Mouse (Mus musculus) forebrain, postnatal 0 days (tissue): ENCODE results near the gene Tanc1. TPM values are rescaled to one million over a fixed set of nuclear protein-coding genes. Genes with fewer than 3 reads are reported as not detected.
A peak's percentile ranks its signal among the peaks of the same experiment; 100 is the strongest.
"Not testable (repeated sequence)": the region's sequence is repeated elsewhere in the genome, so short reads cannot be mapped to it uniquely, and the experiment has no call there.

Experiments used
- ATAC-seq: fragments of 200-750 bp; cut with Nextera tagmentation; 2 replicates; pipeline ENCODE4 v1.8.0; 2017; ENCODE audit warnings: mild to moderate bottlenecking, moderate library complexity
- DNase-seq: peaks from one replicate; pipeline ENCODE4 v3.0.0-alpha.2; 2015
- H3K27ac ChIP-seq: fragments of 300-500 bp; sonication (generic); 2 replicates; pipeline ENCODE4 v1.5.1; 2014; ENCODE audit warnings: low read depth, mild to moderate bottlenecking, antibody characterized with exemption, low read length, moderate library complexity, mixed read lengths
- H3K27me3 ChIP-seq: fragments of 300-500 bp; sonication (generic); 2 replicates; pipeline ENCODE4 v1.6.1; 2014; ENCODE audit warnings: mild to moderate bottlenecking, low read length, mixed read lengths; ENCODE audit not compliant: insufficient read depth
- H3K36me3 ChIP-seq: fragments of 300-500 bp; sonication (generic); 2 replicates; pipeline ENCODE4 v1.6.1; 2014; ENCODE audit warnings: mild to moderate bottlenecking, moderate library complexity; ENCODE audit not compliant: insufficient read depth
- H3K4me1 ChIP-seq: fragments of 300-500 bp; sonication (generic); 2 replicates; pipeline ENCODE4 v1.6.1; 2014; ENCODE audit warnings: antibody characterized with exemption; ENCODE audit not compliant: insufficient read depth
- H3K4me2 ChIP-seq: fragments of 300-500 bp; sonication (generic); 2 replicates; pipeline ENCODE4 v1.6.1; 2014; ENCODE audit warnings: low read depth, mild to moderate bottlenecking, moderate library complexity
- H3K4me3 ChIP-seq: fragments of 300-500 bp; sonication (generic); 2 replicates; pipeline ENCODE4 v1.5.1; 2014; ENCODE audit warnings: low read depth, low read length, mixed read lengths
- H3K9ac ChIP-seq: fragments of 300-500 bp; sonication (generic); 2 replicates; pipeline ENCODE4 v1.6.1; 2014; ENCODE audit warnings: mild to moderate bottlenecking
- H3K9me3 ChIP-seq: fragments of 300-500 bp; sonication (generic); 2 replicates; pipeline ENCODE4 v1.6.1; 2016; ENCODE audit warnings: low read length
- CTCF ChIP-seq: sonication (generic); IDR thresholded peaks from 2 replicates; pipeline ENCODE4 v1.5.1; 2016; ENCODE audit warnings: antibody characterized with exemption, control low read depth, low read depth
- WGBS: fragments of 180-500 bp; shearing (Covaris S2); extraction: QIAGEN DNeasy Blood & Tissue Kit; methylation state at CpG from one replicate; pipeline ENCODE4 v1.1.7; 2014; 5-methylcytosine and 5-hydroxymethylcytosine counted together
- polyA plus RNA-seq: library from polyadenylated mRNA; unstranded; fragments of >200 nt; fragmentation: Nextera tagmentation; extraction: Ambion mirVana; gene quantifications from 2 replicates; pipeline ENCODE4 v1.2.1, GENCODE M21; 2015
- total RNA-seq: library from RNA; depleted of rRNA; stranded (reverse); fragments of >200 nt; gene quantifications from 2 replicates; pipeline ENCODE4 v1.2.3, GENCODE M21; 2014

The Tanc1 gene
- total and polyA plus RNA-seq, 2 experiments from 2014 or later = 2.9 to 5.0 TPM

DNA sequence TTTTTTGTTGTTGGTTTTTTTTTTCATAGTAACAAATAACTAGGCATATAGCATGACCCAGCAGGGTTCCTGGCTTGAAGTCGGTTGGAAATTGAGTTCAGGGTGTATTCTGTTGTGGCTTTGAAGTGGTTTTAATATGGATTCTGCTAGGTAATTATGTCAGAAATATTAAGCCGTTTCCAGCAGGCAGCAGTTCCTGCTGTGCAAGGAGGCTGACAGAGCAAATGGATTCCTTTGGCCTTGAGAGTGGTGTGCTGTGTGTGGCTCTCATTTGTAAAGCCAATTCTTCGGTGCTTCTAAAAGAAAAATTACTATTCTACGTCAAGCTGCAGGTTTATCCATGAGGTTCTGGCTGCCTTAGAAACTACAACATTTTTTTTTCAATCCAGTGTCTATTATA is 228.3 kb downstream of the Tanc1 start:
- no peak overlapping the region for H3K27ac ChIP-seq
- WGBS = 28% methylated on average over 4 of the region's 4 CpGs
- H3K9me3 ChIP-seq = no peaks in the 10 kb centered on the region
- no peak overlapping the region for H3K4me2 ChIP-seq
- no peak overlapping the region for H3K4me3 ChIP-seq
- H3K27me3 ChIP-seq = no peaks in the 10 kb centered on the region
- no peak for TF ChIP-seq CTCF
- H3K4me1 ChIP-seq = no peaks in the 10 kb centered on the region
- no peaks in the 10 kb centered on the region; the same call in 1 of the 2 replicates for H3K36me3 ChIP-seq
- no peak for DNase-seq
- ATAC-seq = no peak
- H3K9ac ChIP-seq = no peak overlapping the region

- Histone ChIP-seq H3K4me2 (no peak overlapping the region), H3K36me3 (no peaks in the 10 kb centered on the region; the same call in 1 of the 2 replicates), H3K27ac (no peak overlapping the region), H3K9me3 (no peaks in the 10 kb centered on the region), H3K27me3 (no peaks in the 10 kb centered on the region), H3K4me3 (no peak overlapping the region), H3K4me1 (no peaks in the 10 kb centered on the region), H3K9ac (no peak overlapping the region)
- WGBS = 68% methylated on average over 12 of the region's 12 CpGs
- DNase-seq (no peak), ATAC-seq (peak; percentile 23; the same call in 1 of the 2 replicates)
- TF ChIP-seq CTCF = no peak
Observed at GRCm38 (mm10) chr2:59841189-59841939, 229.5 kb downstream of the Tanc1 start.

DNA sequence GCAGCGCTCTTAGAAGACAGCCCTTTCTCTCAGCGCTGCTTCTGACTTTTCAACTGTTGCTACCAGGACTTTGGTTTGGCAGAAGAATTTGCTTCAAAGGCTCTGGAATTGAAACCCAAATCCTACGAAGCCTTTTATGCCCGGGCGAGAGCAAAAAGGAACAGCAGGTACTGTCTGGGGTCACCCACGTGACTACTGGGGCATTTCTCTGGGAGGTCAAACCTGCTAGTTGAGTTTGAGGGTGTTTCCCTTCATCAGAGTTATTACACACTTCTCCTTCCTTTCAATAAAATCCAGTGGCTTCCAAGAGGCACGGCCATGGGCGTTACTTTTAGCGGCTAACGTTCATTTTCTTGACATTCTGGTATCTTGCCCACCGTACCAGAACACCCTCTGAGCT is 230.1 kb downstream of the Tanc1 start:
- Histone ChIP-seq H3K9ac (no peak overlapping the region), H3K36me3 (no peaks in the 10 kb centered on the region; the same call in 1 of the 2 replicates), H3K9me3 (no peaks in the 10 kb centered on the region), H3K4me3 (no peak overlapping the region), H3K27me3 (no peaks in the 10 kb centered on the region), H3K27ac (no peak overlapping the region), H3K4me1 (no peaks in the 10 kb centered on the region), H3K4me2 (no peak overlapping the region)
- no peak for TF ChIP-seq CTCF
- ATAC-seq (no peak), DNase-seq (no peak)
- 80% methylated on average over 11 of the region's 11 CpGs for WGBS

DNA sequence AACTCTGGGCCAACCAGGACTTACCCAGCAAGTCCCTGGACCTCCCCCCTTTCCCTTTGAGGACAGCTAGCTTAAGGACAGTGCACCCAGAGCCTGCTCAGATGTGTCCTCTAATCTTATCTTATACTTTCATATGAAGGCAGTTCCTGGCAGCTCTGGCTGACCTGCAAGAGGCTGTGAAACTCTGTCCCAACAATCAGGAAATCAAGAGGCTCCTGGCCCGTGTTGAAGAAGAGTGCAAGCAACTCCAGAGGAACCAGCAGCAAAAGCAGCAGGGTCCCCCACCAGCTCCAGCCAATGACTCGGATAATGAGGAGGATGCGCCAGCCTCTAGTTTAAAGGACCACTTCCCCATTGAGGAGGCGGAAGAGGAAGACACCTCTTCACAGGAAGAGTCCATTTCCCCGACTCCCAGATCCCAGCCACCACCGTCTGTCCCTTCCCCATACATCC is 230.7 kb downstream of the Tanc1 start:
- Histone ChIP-seq H3K27me3 (no peaks in the 10 kb centered on the region), H3K9me3 (no peaks in the 10 kb centered on the region), H3K27ac (no peak overlapping the region), H3K4me1 (no peaks in the 10 kb centered on the region), H3K9ac (no peak overlapping the region), H3K36me3 (no peaks in the 10 kb centered on the region; the same call in 1 of the 2 replicates), H3K4me2 (no peak overlapping the region), H3K4me3 (no peak overlapping the region)
- no peak for TF ChIP-seq CTCF
- 85% methylated on average over 6 of the region's 6 CpGs for WGBS
- DNase-seq (no peak), ATAC-seq (no peak)

DNA sequence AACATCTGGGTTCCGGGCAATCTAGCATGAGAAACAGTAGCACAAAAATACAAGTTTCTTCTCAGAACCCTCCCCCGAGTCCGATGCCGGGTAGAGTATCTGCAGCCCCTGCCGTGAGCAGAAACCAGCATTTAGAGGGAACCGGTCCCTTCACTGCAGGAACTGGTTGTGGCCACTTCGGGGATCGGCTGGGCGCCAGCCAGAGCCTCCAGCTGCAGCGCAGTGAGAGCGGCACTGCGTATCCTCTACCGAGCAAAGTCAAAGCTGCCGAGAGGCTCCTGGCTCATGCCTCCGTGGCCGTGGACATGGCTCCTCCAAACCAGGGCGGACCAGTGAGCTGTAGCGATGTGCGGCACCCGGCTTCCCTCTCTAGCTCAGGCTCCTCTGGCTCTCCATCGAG is 231.3 kb downstream of the Tanc1 start:
- H3K4me2 ChIP-seq = no peak overlapping the region
- ATAC-seq (no peak), DNase-seq (no peak)
- 88% methylated on average over 21 of the region's 21 CpGs for WGBS
- no peak overlapping the region for H3K4me3 ChIP-seq
- no peaks in the 10 kb centered on the region; the same call in 1 of the 2 replicates for H3K36me3 ChIP-seq
- H3K9me3 ChIP-seq = no peaks in the 10 kb centered on the region
- H3K4me1 ChIP-seq = no peaks in the 10 kb centered on the region
- H3K27ac ChIP-seq = no peak overlapping the region
- TF ChIP-seq CTCF = no peak
- H3K9ac ChIP-seq = no peak overlapping the region
- no peaks in the 10 kb centered on the region for H3K27me3 ChIP-seq

- no peak for TF ChIP-seq CTCF
- no peak overlapping the region for H3K4me3 ChIP-seq
- no peak for DNase-seq
- no peak overlapping the region for H3K27ac ChIP-seq
- no peaks in the 10 kb centered on the region; the same call in 1 of the 2 replicates for H3K36me3 ChIP-seq
- no peaks in the 10 kb centered on the region for H3K27me3 ChIP-seq
- H3K9ac ChIP-seq = no peak overlapping the region
- 87% methylated on average over 6 of the region's 6 CpGs for WGBS
- H3K4me1 ChIP-seq = no peaks in the 10 kb centered on the region
- H3K4me2 ChIP-seq = no peak overlapping the region
- H3K9me3 ChIP-seq = no peaks in the 10 kb centered on the region
- no peak for ATAC-seq
Observed at GRCm38 (mm10) chr2:59843848-59844247, 232.0 kb downstream of the Tanc1 start.

DNA sequence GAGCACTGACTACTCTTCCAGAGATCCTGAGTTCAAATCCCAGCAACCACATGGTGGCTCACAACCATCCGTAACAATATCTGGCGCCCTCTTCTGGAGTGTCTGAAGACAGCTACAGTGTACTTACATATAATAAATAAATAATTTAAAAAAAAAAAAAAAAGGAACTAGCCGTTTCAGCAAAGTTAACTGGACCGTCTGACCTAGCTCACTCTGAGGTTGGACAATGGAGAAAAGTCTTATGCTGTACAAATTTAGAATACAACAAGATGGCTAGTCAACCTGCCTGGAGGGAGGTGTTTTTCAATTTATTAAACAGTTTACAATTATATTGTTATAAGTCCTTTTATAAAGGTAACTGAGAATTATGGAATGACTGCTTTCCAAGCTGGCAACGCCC is 240.0 kb downstream of the Tanc1 start:
- ATAC-seq, H3K27me3 ChIP-seq, H3K9me3 ChIP-seq, H3K9ac ChIP-seq, H3K4me3 ChIP-seq, H3K4me1 ChIP-seq, H3K4me2 ChIP-seq, H3K27ac ChIP-seq, H3K36me3 ChIP-seq, DNase-seq: not testable (repeated sequence)
- 89% methylated on average over 3 of the region's 5 CpGs for WGBS
